Mouse (Mus musculus): ENCODE measurements at regions not wholly inside any gene's neighbourhood (a gene's known extent, or its start where the extent isn't known, plus 50 kb on each side); places are given as distances from the start of the nearest gene placed in this dataset.

DNA sequence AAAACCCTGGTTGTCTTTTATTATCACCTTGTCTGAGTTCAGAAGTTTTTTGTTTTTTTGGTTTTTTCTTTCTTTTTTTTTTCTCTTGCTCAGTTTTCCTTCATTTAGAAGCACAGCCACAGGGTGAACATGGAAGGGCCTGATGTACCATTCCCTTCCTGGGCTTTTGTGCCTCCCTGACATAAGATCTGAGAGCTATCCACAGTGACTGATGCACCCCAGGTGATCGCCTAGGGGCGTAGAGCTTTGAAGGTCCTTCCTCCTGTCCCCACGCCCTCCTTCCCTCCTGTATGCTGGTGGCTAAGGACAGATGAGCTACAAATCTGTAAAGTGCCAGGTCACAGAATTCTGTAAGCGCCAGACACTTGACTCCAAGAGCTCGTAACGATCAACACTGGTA lies 80.1 kb upstream of the Camk1g start:
- TF ChIP-seq CTCF (IDR thresholded peaks at IDR 0.05; ENCODE audit: extremely low read depth, insufficient read depth, low read length) (no peak), POLR2A (IDR thresholded peaks at IDR 0.05; ENCODE audit: extremely low read depth, insufficient read depth, low read length) (no peak)

All from cortical plate, adult 2 months (tissue).